Mouse (Mus musculus) CH12.LX (cell line): ENCODE data around the gene Por. TPM values are rescaled to one million over a fixed set of nuclear protein-coding genes. Genes with fewer than 3 reads are reported as not detected.

Experiments
- DNase-seq: peaks from one replicate; pipeline ENCODE4 v3.0.0-alpha.2; 2013; ENCODE audit errors: extremely low read depth
- H3K27ac ChIP-seq: 2 replicates; pipeline ENCODE4 v1.5.1; 2012; ENCODE audit warnings: low read depth, mild to moderate bottlenecking, control low read depth, moderate library complexity; ENCODE audit not compliant: insufficient read depth
- H3K27me3 ChIP-seq: replicated peaks from 2 replicates; pipeline ENCODE3; 2012; ENCODE audit warnings: inconsistent platforms
- H3K36me3 ChIP-seq, 2 experiments: replicated peaks in 1 of 2; 2 replicates each; pipeline versions ENCODE3 to v1.6.1; 2012; ENCODE audit warnings: inconsistent platforms in 1 of 2, low read length in 1 of 2, mild to moderate bottlenecking in 1 of 2, mixed read lengths in 1 of 2, moderate library complexity in 1 of 2; ENCODE audit not compliant: control insufficient read depth in 1 of 2, insufficient read depth in 1 of 2
- H3K4me1 ChIP-seq, 2 experiments: 2 replicates each; pipeline ENCODE4 v1.6.1; 2012; ENCODE audit warnings: inconsistent platforms in 1 of 2, moderate library complexity in 1 of 2; ENCODE audit not compliant: insufficient read depth in 2 of 2, control insufficient read depth in 1 of 2
- H3K4me2 ChIP-seq: 2 replicates; pipeline ENCODE4 v1.6.1; 2012; ENCODE audit warnings: low read depth, mild to moderate bottlenecking, control low read depth; ENCODE audit not compliant: poor library complexity, insufficient read depth, severe bottlenecking
- H3K4me3 ChIP-seq, 3 experiments: fragments of 150-350 bp in 1 of 3; sonication (generic) in 1 of 3; replicated peaks in 1 of 3; 2 replicates each; pipeline versions ENCODE3 to v1.5.1; 2011 to 2012; ENCODE audit warnings: low read depth in 2 of 3, low read length in 2 of 3, mild to moderate bottlenecking in 2 of 3, moderate library complexity in 2 of 3, control low read depth in 1 of 3, improper control_type of control experiment in 1 of 3, inconsistent platforms in 1 of 3, mixed read lengths in 1 of 3; ENCODE audit not compliant: poor library complexity in 1 of 3
- H3K79me2 ChIP-seq: replicated peaks from 2 replicates; pipeline ENCODE4 v1.6.1; 2012; ENCODE audit warnings: mild to moderate bottlenecking, moderate library complexity; ENCODE audit not compliant: control insufficient read depth, poor library complexity, insufficient read depth, severe bottlenecking; ENCODE audit errors: extremely low read depth
- H3K9ac ChIP-seq: 2 replicates; pipeline ENCODE4 v1.6.1; 2012; ENCODE audit warnings: low read depth, mild to moderate bottlenecking, control low read depth, moderate library complexity; ENCODE audit not compliant: insufficient read depth
- H3K9me3 ChIP-seq: replicated peaks from 2 replicates; pipeline ENCODE3; 2012; ENCODE audit warnings: low read length, inconsistent platforms, mixed read lengths
- CHD2 ChIP-seq: IDR thresholded peaks from 2 replicates; pipeline ENCODE4 v1.6.1; 2011; ENCODE audit warnings: low read length, improper control_type of control experiment
- CTCF ChIP-seq, 2 experiments: IDR thresholded peaks in 1 of 2; conservative IDR thresholded peaks in 1 of 2; 2 replicates each; pipeline ENCODE4 v1.5.1; 2011 to 2012; ENCODE audit warnings: low read depth in 2 of 2, low read length in 2 of 2, improper control_type of control experiment in 1 of 2, inconsistent platforms in 1 of 2, mild to moderate bottlenecking in 1 of 2, moderate library complexity in 1 of 2
- ELF1 ChIP-seq: IDR thresholded peaks from 2 replicates; pipeline ENCODE4 v1.6.1; 2014; ENCODE audit warnings: low read depth, mild to moderate bottlenecking, inconsistent platforms, low read length, improper control_type of control experiment
- HCFC1 ChIP-seq: IDR thresholded peaks from 2 replicates; pipeline ENCODE4 v1.6.1; 2012; ENCODE audit warnings: low read depth, mild to moderate bottlenecking, inconsistent platforms, low read length, improper control_type of control experiment
- IRF4 ChIP-seq: IDR thresholded peaks from 2 replicates; pipeline ENCODE4 v1.6.1; 2014; ENCODE audit warnings: low read depth, mild to moderate bottlenecking, inconsistent platforms, low read length, improper control_type of control experiment
- KAT2A ChIP-seq: IDR thresholded peaks from 2 replicates; pipeline ENCODE4 v1.6.1; 2012; ENCODE audit warnings: low read length, improper control_type of control experiment, inconsistent platforms; ENCODE audit not compliant: insufficient replicate concordance
- MXI1 ChIP-seq: IDR thresholded peaks from 2 replicates; pipeline ENCODE4 v1.6.1; 2011; ENCODE audit warnings: mild to moderate bottlenecking, low read depth, low read length, improper control_type of control experiment
- MYC ChIP-seq: IDR thresholded peaks from 2 replicates; pipeline ENCODE4 v1.6.1; 2011; ENCODE audit warnings: low read depth, mild to moderate bottlenecking, improper control_type of control experiment, low read length
- NELFE ChIP-seq: IDR thresholded peaks from 2 replicates; pipeline ENCODE4 v1.6.1; 2011; ENCODE audit warnings: low read depth, low read length, improper control_type of control experiment
- NRF1 ChIP-seq: IDR thresholded peaks from 2 replicates; pipeline ENCODE4 v1.6.1; 2014; ENCODE audit warnings: low read depth, mild to moderate bottlenecking, inconsistent platforms, low read length, improper control_type of control experiment, moderate library complexity
- PAX5 ChIP-seq: IDR thresholded peaks from 2 replicates; pipeline ENCODE4 v1.6.1; 2012; ENCODE audit warnings: low read length, inconsistent platforms, mixed read lengths
- POLR2A ChIP-seq: IDR thresholded peaks from 2 replicates; pipeline ENCODE4 v1.6.1; 2011; ENCODE audit warnings: low read depth, mild to moderate bottlenecking, improper control_type of control experiment, low read length
- POLR2AphosphoS2 ChIP-seq: IDR thresholded peaks from 2 replicates; pipeline ENCODE4 v1.6.1; 2011; ENCODE audit warnings: low read depth, low read length, improper control_type of control experiment
- RCOR1 ChIP-seq: conservative IDR thresholded peaks from 2 replicates; pipeline ENCODE4 v1.6.1; 2012; ENCODE audit warnings: low read depth, mild to moderate bottlenecking, inconsistent platforms, low read length, improper control_type of control experiment
- SIN3A ChIP-seq: IDR thresholded peaks from 2 replicates; pipeline ENCODE4 v1.6.1; 2012; ENCODE audit warnings: low read length, improper control_type of control experiment, inconsistent platforms
- TBP ChIP-seq: conservative IDR thresholded peaks from 2 replicates; pipeline ENCODE4 v1.6.1; 2011; ENCODE audit warnings: low read depth, low read length, improper control_type of control experiment
- TCF12 ChIP-seq: IDR thresholded peaks from 2 replicates; pipeline ENCODE4 v1.6.1; 2014; ENCODE audit warnings: low read depth, mild to moderate bottlenecking, inconsistent platforms, low read length, improper control_type of control experiment
- ZMIZ1 ChIP-seq: IDR thresholded peaks from 2 replicates; pipeline ENCODE4 v1.6.1; 2012; ENCODE audit warnings: low read depth, mild to moderate bottlenecking, inconsistent platforms, low read length, improper control_type of control experiment
- dilution Hi-C: fragments of 300-500 bp; cut with MboI; formaldehyde crosslinking; loops from 2 replicates; pipeline ENCODE4 v1.14.3; 2020; ENCODE audit warnings: low sequenced_read_pairs; ENCODE audit not compliant: extremely low pct_unique_long_range_greater_than_20kb, extremely low pct_ligation_motif_present
- in situ Hi-C: fragments of 300-500 bp; cut with MboI; formaldehyde crosslinking; loops from 3 replicates; pipeline ENCODE4 v1.14.3; 2019; ENCODE audit warnings: low sequenced_read_pairs, low pct_ligation_motif_present, low pct_unique_long_range_greater_than_20kb, mixed read lengths
- polyA plus RNA-seq: library from polyadenylated mRNA; unstranded; fragments of >175 nt; gene quantifications from 2 replicates; pipeline ENCODE4 v1.2.1, GENCODE M21; 2012; ENCODE audit warnings: low read depth; ENCODE audit not compliant: insufficient read length
- total RNA-seq, 2 experiments: library from RNA; depleted of rRNA; stranded (reverse); fragments of 300-350 nt in 1 of 2; fragments of >200 nt in 1 of 2; gene quantifications; 2 replicates each; pipeline ENCODE4 v1.2.3; 2012 to 2014

Por gene
- total and polyA plus RNA-seq, 3 experiments = 17.3 to 56.8 (median 41.2) TPM

DNA sequence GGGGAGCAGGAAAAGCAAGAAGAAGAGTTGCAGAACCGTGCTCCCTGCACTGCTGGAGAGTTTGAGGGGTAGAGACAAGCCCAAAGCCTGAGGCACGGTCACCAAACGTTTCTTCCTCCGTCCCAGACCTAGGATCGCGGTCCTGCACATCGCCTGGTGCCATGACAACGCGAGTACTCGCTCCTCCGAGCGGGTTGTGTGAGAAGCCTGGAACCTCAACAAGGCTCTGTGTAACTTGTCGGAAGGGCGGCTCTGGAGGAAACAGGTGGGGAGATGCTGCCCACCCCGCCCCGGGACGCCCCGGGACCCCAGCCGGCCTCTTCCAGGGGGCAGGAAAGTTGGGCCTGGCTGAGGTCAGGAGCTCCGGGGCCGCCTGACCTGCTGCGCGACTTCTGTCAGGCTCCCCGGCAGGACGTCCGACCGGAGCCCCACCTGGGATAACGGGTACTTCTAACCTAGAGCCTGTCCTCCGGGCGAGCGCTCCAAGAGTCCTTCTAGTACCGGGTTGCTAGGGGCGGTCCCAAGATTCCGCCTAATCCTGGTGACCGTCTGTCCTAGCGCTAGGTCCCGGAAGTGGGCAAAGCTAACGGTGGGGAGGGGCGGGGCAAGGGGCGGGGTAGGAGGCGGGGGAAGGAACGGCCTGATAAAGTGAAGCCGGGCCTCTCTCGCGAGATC lies 108.1 kb downstream of the Por start, which contains the start of gene Styxl1:
Gene Styxl1, minus strand, starts transcription at position 590 of the 675 bp plus-strand sequence.
- peaks cover 7 to 27% of the 10 kb centered on the region in 2 experiments for H3K36me3 ChIP-seq
- peak within 1 kb of the TSS; percentile 90 for H3K9ac ChIP-seq
- TF ChIP-seq ELF1 (peak; percentile 91), IRF4 (0 out of 2 replicates have a peak, but pooled peaks have one; percentile 1), HCFC1 (no peak)
- TF ChIP-seq, all 38 proteins: peak for 2
- no peaks in the 10 kb centered on the region for H3K27me3 ChIP-seq
- no peaks in the 10 kb centered on the region for H3K9me3 ChIP-seq
- in situ Hi-C loops (loop anchor here (10.0 kb wide), 1 partner anchor 243 kb away; no protein-coding TSS in a partner anchor), dilution Hi-C loops (no loop called here)
- peaks cover 8 to 52% of the 10 kb centered on the region in 2 experiments for H3K4me1 ChIP-seq
- H3K4me3 ChIP-seq = peak within 1 kb of the TSS; percentile 87 to 89 (median 88)
- H3K4me2 ChIP-seq = peak within 1 kb of the TSS; percentile 89
- H3K27ac ChIP-seq = peak within 1 kb of the TSS; percentile 56
- peak; percentile 43 for DNase-seq
- peaks cover 36% of the 10 kb centered on the region for H3K79me2 ChIP-seq

DNA sequence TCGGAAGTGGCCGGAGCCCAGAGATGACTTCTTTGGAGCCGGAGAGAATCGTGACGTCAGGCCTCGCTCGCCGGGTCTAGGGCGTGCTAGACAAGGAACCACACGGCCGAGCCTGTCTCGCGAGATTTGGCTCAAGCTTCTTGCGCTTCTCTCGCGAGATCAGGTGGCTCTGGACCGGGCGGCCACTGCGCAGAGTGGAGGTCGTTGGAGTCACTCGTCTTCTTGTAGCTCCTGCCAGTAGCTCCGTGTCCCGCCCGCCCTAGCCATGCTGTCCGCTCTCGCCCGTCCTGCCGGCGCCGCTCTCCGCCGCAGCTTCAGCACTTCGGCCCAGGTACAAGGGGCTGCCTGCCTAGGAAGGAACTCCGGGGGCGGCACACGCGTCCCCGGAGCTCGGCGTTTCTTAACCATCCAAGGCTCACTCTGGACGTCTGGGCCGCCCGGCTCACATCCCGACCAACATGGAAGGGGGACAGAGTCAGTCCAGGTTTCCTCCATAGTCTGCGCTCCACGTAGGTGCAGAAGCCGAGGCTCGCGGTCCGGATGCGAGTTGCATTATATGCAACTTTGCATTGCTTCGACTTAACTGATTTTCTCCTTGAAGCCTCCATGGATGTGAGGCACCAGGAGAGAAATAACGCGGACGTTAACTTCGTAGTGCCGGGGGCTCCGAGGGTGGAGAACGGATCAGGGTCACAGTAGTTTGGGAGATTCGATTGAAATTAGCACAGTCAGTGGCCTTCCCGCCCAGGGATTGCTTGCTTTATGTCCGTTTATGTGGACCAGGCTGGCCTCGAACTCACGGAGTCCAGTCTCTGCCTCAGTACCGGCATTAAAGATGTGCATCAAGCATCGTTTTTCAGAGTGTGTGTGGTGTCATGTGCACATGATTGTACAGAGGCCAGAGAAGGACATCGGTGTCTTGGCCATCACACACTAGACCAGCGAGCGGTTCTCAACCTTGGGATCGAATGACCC lies 108.9 kb downstream of the Por start, which contains the start of gene Mdh2:
Gene Mdh2, plus strand, starts transcription at position 10 of the 975 bp plus-strand sequence.
- Histone ChIP-seq H3K4me2 (peak within 1 kb of the TSS; percentile 89), H3K4me1 (peaks cover 8 to 48% of the 10 kb centered on the region in 2 experiments)
- DNase-seq = peak; percentile 100
- TF ChIP-seq POLR2AphosphoS2 (peak; percentile 95), CHD2 (peak; percentile 99), PAX5 (no peak), HCFC1 (peak; percentile 73), TBP (peak; percentile 93), SIN3A (peak; percentile 93), MYC (no peak), TCF12 (peak; percentile 92), CTCF (conservative IDR thresholded peaks at IDR 0.05 in 1 of 2, IDR thresholded peaks at IDR 0.05 in 1 of 2; ENCODE audit: low read depth in 2 of 2, low read length in 2 of 2) (no peak), KAT2A (no peak), POLR2A (peak; percentile 99), MXI1 (peak; percentile 86), RCOR1 (no peak), NRF1 (peak; percentile 71), NELFE (peak; percentile 98), ZMIZ1 (peak; percentile 97)
- TF ChIP-seq, all 38 proteins: peak for 11
- dilution Hi-C loops = no loop called here
- Histone ChIP-seq H3K4me3 (peak within 1 kb of the TSS; percentile 87 to 89 (median 88)), H3K27me3 (no peaks in the 10 kb centered on the region), H3K36me3 (peaks cover 15 to 35% of the 10 kb centered on the region in 2 experiments), H3K27ac (peak within 1 kb of the TSS; percentile 56), H3K9ac (peak within 1 kb of the TSS; percentile 90), H3K79me2 (peaks cover 36% of the 10 kb centered on the region), H3K9me3 (no peaks in the 10 kb centered on the region)
- in situ Hi-C loops = loop anchor here (10.0 kb wide), 1 partner anchor 244 kb away; no protein-coding TSS in a partner anchor
